9 mouse cellular contexts compared by ENCODE assay signal in genomic region chr6:108408053-108408452, GRCm38 (mm10).
A peak's percentile ranks its signal among the peaks of the same experiment; 100 is the strongest.
DNase-seq lines count a peak whose midpoint lies in the region; ATAC-seq lines count a peak whose summit lies in the region.
"Had no signal": no experiment of that assay in that cellular context is flagged by ENCODE, and none has a peak within 500 bp of the region (broad histone marks: within the 10 kb centered on the region; RNA-seq: fewer than 3 reads in every experiment).

No protein-coding gene starts in this region.

- H3K36me3 ChIP-seq in splenic B cell, adult 2 months (ENCODE audit: control insufficient read depth, insufficient read depth, low read length, poor library complexity, severe bottlenecking): peaks cover 19% of the 10 kb centered on the region

- peak; percentile 52 to 83 for DNase-seq in heart, adult 18-20 months
- DNase-seq in heart, postnatal 25 days (ENCODE audit: low spot score): no peak
- DNase-seq in R1 (ENCODE audit: low read depth, low spot score): peak; percentile 82
- DNase-seq in embryo, embryonic 10 days (ENCODE audit: low spot score): peak; percentile 85
- peak; percentile 43 to 66 for DNase-seq in layer of hippocampus, postnatal 10 days (ENCODE audit: low spot score in 2 of 2)
- peak; percentile 80 for DNase-seq in splenic B cell, adult 2 months (ENCODE audit: low read depth, low spot score)

- peak; percentile 74 to 82 for ATAC-seq in hematopoietic stem cell, adult 5-6 weeks (replicated peaks in 1 of 2; ENCODE audit: insufficient read depth in 1 of 2, low FRiP score in 2 of 2, low TSS enrichment in 1 of 2, low read depth in 1 of 2, poor library complexity in 2 of 2, severe bottlenecking in 2 of 2)
- ATAC-seq in megakaryocyte progenitor cell, adult 5-6 weeks (replicated peaks; ENCODE audit: poor library complexity): peak; percentile 95

- H3K27me3 ChIP-seq in splenic B cell, adult 2 months (ENCODE audit: control insufficient read depth, insufficient read depth, low read length, poor library complexity, severe bottlenecking): no peaks in the 10 kb centered on the region
- H3K27me3 ChIP-seq: embryonic facial prominence, embryonic 13.5 days had no signal

- intact Hi-C loops in heart, postnatal 25 days (cut with DNase I): loop anchor here (1.0 kb wide), 1 partner anchor 310 kb away; no protein-coding TSS in a partner anchor
